Mouse (Mus musculus): ENCODE measurements around the gene Zfp180.

GRCm38 (mm10) chr7:24112156-24112856 is 30.6 kb downstream of the Zfp180 start, which contains the start of gene Zfp112:
- TF ChIP-seq CTCF (IDR thresholded peaks at IDR 0.05; ENCODE audit: extremely low read depth, insufficient read length, insufficient replicate concordance, low read depth, low read length), result no peak
- 0 out of 2 replicates have a peak, but pooled peaks have one; percentile 21 for TF ChIP-seq POLR2A (IDR thresholded peaks at IDR 0.05; ENCODE audit: low read depth, low read length)

Measured in small intestine, adult 2 months (tissue).